Mouse (Mus musculus): Measurements from ENCODE around the gene P3h4.
"Not testable (repeated sequence)": the region's sequence is repeated elsewhere in the genome, so short reads cannot be mapped to it uniquely, and the experiment has no call there.

P3h4 gene

DNA sequence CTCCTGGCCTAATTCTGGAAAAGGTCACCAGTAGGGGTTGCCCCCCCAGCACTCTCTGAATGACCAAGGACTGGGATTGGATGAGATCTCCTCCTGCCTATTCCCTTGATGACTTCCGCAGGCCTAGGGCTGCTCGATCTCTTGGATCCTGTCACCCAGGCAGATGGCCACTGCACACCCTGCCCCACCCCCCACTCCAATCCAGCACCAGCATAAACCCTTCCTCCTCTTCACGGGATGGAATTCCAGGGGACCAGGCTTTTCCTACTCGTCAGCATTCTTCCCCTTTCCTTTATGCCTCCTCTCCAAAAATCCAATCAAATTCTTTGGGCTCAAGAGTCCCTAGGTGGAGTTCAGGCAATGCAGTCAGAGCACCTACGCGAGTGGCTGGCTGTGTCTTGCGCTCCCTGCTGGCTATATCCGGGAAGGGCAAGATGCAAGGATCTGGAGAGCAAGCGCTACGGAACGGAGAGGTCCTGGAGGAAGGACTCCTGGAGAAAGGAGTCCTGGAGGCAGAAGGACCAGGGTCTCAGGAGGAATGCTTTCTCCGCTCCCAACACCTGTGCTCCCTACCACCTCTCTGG, 51.6 kb downstream of the P3h4 start:
- intact Hi-C loops (cut with DNase I): loop anchor here (2.0 kb wide), 1 partner anchor 46 kb away; no protein-coding TSS in a partner anchor

DNA sequence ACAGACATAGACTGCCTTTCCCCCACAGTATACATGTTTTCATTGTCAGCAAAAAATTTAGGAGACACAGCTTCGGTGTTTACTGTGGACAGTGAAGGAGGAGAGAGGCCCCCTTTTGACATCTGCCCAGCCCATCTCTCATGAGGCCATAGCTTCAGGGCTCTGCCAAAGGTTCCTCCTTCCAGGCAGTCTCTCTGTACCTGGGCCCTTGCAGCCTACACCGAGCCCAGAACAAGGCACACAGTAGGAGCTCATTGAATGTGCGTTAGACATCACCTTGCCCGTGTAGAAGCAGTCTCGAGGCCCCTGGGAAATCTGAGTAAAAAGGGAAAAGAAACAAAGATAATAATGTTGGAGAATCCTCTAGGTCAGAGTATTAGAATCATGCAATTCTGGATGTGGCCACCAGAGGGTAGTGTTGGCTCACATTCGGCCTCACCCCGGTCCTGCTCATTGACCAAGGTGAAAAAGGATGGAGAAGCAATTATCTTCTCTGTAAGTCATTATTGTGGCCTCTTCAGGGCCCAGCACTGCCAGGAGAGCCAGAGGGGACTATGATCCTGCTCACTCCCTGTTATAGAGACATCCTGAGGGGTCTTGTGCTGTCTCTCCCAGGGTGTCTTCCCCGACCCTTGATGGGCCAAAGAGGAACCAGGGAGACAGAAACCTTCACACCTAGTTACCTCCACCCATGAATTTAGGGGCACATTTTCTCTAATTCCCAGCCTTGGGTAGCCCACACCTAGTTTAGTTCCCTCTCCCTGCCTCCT, 52.2 kb downstream of the P3h4 start:
- intact Hi-C loops (cut with DNase I): loop anchor here (2.0 kb wide), 1 partner anchor 46 kb away; no protein-coding TSS in a partner anchor

DNA sequence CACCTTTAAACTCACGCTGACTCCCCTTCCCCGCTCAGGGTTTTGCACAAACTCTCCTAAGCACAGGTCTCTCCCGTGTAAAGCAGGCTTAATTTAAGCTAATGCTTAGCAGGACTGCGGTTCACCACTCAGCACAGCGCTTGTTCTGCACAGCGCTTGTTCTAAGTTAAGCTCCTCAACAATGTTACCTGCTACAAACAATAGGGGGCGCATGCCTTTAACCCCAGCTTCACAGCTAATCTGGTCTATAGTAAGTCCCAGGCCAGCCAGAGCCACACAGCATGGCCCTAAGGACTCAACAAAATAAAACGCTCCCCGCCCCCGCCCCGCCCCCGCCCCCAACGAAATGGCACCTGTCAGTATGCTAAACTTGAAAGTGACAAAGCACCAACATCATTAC, 53.6 kb downstream of the P3h4 start:
- intact Hi-C loops (cut with DNase I): not testable (repeated sequence)

DNA sequence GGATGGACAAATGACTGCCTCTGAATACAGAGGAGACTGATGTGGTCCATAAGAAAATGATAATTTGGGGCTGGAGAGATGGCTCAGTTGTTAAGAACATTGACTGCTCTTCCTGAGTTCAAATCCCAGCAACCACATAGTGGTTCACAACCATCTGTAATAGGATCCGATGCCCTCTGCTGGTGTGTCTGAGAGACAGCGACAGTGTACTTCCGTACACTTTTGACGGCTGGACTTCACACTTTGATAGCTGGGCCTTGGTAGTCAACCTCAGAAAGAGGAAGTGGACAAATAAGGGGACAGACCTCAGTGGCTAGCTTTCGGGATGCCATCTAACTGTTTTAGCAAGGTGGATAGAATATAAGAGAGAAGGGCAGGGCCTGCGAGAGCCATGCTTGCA, 54.5 kb downstream of the P3h4 start:
- intact Hi-C loops (cut with DNase I): no loop called here

Small RNA genes within 50 kb of the gene (microRNA-seq; reads per million reads assigned to microRNA genes)
- 0 reads per million in 2 experiments for gene Gm27374

Measured in adrenal gland (tissue).